Mouse (Mus musculus): ENCODE results near the gene Fam213a.

The Fam213a gene

DNA sequence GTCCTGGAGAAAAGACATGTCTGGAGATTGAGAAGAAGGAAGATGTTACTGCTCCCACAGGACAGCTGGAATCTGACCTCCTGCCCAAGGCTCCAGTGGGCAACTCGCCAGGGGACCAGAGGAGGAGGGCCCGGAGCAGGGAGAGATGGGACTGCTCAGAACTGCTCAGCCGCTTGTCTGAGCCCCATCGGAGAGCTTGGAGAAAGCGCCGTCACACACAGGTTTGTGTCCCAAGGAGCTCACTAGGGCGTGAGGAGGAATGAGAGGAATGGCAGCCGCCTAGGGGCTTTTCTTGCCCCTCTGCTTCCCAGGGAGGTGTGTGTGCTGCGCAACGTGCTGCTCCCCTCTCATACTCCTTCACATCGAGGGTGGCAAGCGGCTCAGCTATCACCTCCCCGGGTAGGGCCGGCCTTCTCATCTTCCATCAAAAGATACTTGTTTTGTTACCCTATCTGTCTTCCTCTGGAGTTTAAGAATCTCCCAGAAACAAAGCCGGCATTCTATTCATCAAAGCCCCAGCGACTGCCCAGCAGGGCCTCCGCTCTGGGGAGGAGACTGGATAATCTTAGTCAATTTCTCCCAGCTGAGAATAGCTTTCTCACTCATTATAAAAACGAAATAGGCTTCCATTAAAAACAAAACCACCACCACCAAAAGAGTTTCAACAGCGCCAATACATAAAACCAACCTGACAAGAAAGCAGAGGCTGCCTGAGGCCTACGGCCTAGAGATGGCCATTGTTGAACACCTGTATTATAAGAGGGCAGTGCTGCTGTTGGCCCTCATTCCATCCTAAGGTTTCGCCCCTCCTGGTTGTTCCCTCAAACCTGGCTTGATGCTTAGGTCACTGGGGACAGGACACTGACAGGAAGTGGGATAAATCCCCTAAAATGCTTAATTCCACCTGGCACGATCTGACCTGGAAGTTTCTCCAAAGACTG, 9.1 kb downstream of the Fam213a start:
- DNase-seq: no peak

GRCm38 (mm10) chr14:41001576-41001975, 12.0 kb downstream of the Fam213a start:
- DNase-seq: no peak

DNA sequence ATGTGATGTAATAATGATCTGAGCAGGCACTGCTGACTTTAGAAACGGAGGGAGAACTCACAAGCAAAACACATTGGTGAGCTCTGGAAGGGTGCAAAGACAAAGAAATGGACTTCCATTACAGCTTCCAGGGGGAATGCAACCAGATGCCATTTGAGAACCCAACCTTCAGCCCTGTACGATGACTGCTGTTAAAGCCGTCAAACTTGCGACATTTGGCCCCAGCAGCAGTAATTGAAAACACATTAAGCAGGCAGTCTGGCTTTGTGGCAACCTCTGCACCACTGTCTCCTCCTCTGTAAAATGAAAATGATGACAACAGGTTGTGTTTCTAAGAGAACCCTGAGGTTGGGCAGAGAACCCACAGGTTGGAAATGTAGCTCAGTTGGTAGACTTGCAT, 12.8 kb downstream of the Fam213a start:
- DNase-seq: no peak

GRCm38 (mm10) chr14:40999904-41000645, 13.5 kb downstream of the Fam213a start:
- DNase-seq: peak in 1 of 2 experiments; percentile 17

- no peak for DNase-seq
Observed at GRCm38 (mm10) chr14:40996171-40996570, 17.4 kb downstream of the Fam213a start.

GRCm38 (mm10) chr14:40992464-40992863, 21.1 kb downstream of the Fam213a start:
- no peak for DNase-seq

- DNase-seq: no peak
Observed at GRCm38 (mm10) chr14:40988780-40989179, 24.8 kb downstream of the Fam213a start.

GRCm38 (mm10) chr14:40987184-40987583, 26.4 kb downstream of the Fam213a start:
- no peak for DNase-seq

- no peak for DNase-seq
Observed at GRCm38 (mm10) chr14:40985635-40986034, 28.0 kb downstream of the Fam213a start.

GRCm38 (mm10) chr14:40979723-40980122, 33.9 kb downstream of the Fam213a start:
- no peak for DNase-seq

GRCm38 (mm10) chr14:40979002-40979401, 34.6 kb downstream of the Fam213a start:
- no peak for DNase-seq

- peak in 1 of 2 experiments; percentile 66 for DNase-seq
Observed at GRCm38 (mm10) chr14:40975127-40975721, 38.4 kb downstream of the Fam213a start.

GRCm38 (mm10) chr14:40968051-40968450, 45.5 kb downstream of the Fam213a start:
- DNase-seq: no peak

GRCm38 (mm10) chr14:40967598-40967900, 46.0 kb downstream of the Fam213a start:
- DNase-seq: no peak

DNA sequence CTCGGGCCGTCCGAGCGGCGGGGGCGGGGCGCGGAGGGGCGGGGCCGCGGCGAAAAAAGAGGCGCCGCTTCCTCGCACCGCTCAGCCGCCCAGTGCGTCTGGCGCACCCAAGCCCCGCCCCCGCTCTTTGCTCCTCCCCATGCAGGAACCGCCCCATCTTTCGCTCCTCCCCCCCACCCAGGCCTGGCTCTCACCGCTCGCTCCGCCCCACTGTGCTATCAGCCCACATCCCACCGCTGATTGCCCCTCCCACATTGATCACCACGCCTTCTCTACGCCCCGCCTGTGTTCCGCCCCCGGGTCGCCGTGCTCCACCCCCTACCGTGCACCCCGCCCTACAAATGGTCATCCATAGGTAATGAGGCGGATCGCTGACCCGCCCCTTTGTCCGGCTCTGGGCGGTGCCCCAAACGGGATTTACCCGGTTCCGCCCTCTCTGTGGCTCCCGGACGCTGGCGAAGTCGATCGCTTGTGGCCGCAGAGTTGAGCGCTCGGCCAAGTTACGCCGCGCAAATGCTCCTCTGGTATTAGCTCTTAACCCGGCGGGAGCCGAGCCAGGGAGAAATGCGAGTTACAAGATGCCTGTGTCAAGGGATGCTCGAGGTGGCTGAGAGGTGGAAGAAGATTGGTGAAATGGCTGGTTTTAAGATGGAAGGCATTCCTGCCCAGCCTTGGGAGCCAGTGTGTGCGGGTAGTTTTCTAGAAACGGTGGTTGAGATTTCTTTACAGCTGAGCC, 46.6 kb downstream of the Fam213a start:
- peak; percentile 88 to 91 for DNase-seq

- peak; percentile 66 to 72 for DNase-seq
Observed at GRCm38 (mm10) chr14:40966392-40966861, 47.2 kb downstream of the Fam213a start, which contains the start of gene Tspan14. TSS of gene Tspan14 (minus strand) at chr14:40966807.

DNA sequence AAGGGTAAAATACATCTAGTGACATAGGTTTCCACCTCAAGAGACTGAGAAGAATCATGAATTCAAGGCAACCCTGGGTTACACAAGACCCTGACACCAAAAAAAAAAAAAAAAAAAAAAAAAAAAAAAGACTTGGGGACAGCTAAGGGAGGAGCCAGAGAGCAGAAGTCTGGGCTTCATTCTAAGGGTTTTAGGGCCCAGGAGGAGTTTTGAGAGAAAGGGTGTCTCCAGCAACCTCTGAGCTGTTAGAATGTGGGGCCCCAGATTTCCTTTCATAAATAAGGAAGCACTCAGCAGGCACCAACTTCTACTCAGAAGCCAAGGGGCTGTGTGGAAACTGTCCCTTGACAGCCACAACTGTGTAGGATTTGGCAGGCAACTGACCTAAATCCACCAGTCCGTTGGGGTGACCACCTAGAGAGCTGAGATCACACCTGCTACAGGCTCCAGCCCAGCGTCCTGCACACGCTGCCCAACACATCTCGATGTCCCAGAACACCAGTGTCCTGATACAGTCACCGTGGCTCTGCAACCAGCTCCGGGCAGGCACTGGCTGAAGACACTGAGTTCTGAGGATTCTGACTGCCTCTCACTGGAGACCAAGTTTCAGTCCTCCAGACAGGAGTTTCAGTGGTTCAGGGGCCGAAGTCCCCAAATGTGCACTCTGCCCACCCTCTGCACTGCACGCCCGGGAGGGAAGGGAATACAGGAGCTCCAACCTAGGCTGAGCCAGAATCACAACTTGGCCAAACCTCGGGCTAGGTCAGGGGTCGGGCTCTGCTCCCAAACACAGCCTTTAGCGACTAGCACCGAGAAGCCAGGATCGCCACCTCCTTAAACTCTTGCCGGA, 47.9 kb downstream of the Fam213a start:
- no peak for DNase-seq

GRCm38 (mm10) chr14:40964881-40965280, 48.7 kb downstream of the Fam213a start:
- DNase-seq: no peak

DNA sequence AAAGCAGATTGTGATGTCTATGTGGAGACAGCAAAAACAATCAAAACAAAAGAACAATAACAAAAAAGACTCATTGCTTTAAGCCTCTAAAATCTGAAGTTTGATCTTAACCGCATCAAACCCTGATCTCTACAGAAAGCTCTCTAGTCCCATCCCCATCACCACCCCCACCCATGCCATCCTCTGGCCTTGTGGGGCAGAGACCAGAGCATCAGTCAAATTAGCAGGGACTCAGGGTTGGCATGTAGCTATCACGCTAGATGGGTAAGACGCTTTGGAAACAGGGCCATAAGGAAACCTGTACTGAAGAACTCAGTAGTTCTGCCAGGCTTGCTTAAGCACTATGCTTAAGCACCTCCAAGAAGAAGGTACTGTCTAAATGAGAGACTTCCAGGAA, 49.4 kb downstream of the Fam213a start:
- no peak for DNase-seq

GRCm38 (mm10) chr14:40963501-40964213, 49.9 kb downstream of the Fam213a start:
- DNase-seq: no peak

Measured in thymus, adult 18-20 months (tissue).